Mouse (Mus musculus) c-Kit-positive CD71-negative TER-119-negative erythroid progenitor cells, embryonic 14.5 days (primary cell): Measurements from ENCODE around the gene Rilp.

ENCODE experiments used
- DNase-seq: peaks from one replicate; pipeline ENCODE4 v3.0.0-alpha.2; 2013; ENCODE audit warnings: low read depth

Rilp gene

GRCm38 (mm10) chr11:75559870-75560504 is 50.1 kb downstream of the Rilp start:
- DNase-seq, result no peak

GRCm38 (mm10) chr11:75560530-75561409 is 50.9 kb downstream of the Rilp start:
- no peak for DNase-seq

- DNase-seq, result no peak
Observed at GRCm38 (mm10) chr11:75561410-75561791, 51.5 kb downstream of the Rilp start.
